Mouse (Mus musculus) lung, postnatal 0 days (tissue): ENCODE data around the gene Gm39566. TPM values are rescaled to one million over a fixed set of nuclear protein-coding genes. Genes with fewer than 3 reads are reported as not detected.
A peak's percentile ranks its signal among the peaks of the same experiment; 100 is the strongest.

Experiments
- ATAC-seq: fragments of 200-750 bp; cut with Nextera tagmentation; 2 replicates; pipeline ENCODE4 v1.8.0; 2017; ENCODE audit warnings: moderate library complexity
- DNase-seq: peaks from one replicate; pipeline ENCODE4 v3.0.0-alpha.2; 2016; ENCODE audit warnings: low spot score
- H3K27ac ChIP-seq: fragments of 300-500 bp; sonication (generic); 2 replicates; pipeline ENCODE4 v1.5.1; 2014; ENCODE audit warnings: antibody characterized with exemption, mild to moderate bottlenecking, low read length, mixed read lengths
- H3K27me3 ChIP-seq: fragments of 300-500 bp; sonication (generic); replicated peaks from 2 replicates; pipeline ENCODE4 v1.6.1; 2014; ENCODE audit warnings: low read length, mixed read lengths; ENCODE audit not compliant: insufficient read depth
- H3K36me3 ChIP-seq: fragments of 300-500 bp; sonication (generic); 2 replicates; pipeline ENCODE4 v1.6.1; 2014; ENCODE audit warnings: low read length, mixed read lengths; ENCODE audit not compliant: insufficient read depth
- H3K4me1 ChIP-seq: fragments of 300-500 bp; sonication (generic); 2 replicates; pipeline ENCODE4 v1.6.1; 2014; ENCODE audit warnings: antibody characterized with exemption, low read depth, low read length, mixed read lengths; ENCODE audit not compliant: insufficient read depth
- H3K4me2 ChIP-seq: fragments of 300-500 bp; sonication (generic); replicated peaks from 2 replicates; pipeline ENCODE4 v1.6.1; 2014; ENCODE audit warnings: low read depth, mild to moderate bottlenecking, low read length, moderate library complexity, mixed read lengths
- H3K4me3 ChIP-seq: fragments of 300-500 bp; sonication (generic); 2 replicates; pipeline ENCODE4 v1.5.1; 2014; ENCODE audit warnings: low read depth, low read length
- H3K9ac ChIP-seq: fragments of 300-500 bp; sonication (generic); replicated peaks from 2 replicates; pipeline ENCODE4 v1.6.1; 2014; ENCODE audit warnings: low read depth, mild to moderate bottlenecking
- H3K9me3 ChIP-seq: fragments of 300-500 bp; sonication (generic); 2 replicates; pipeline ENCODE4 v1.6.1; 2016; ENCODE audit warnings: low read length, mixed read lengths
- CTCF ChIP-seq: IDR thresholded peaks from 2 replicates; pipeline ENCODE4 v1.5.1; 2016; ENCODE audit warnings: antibody characterized with exemption, mild to moderate bottlenecking
- EP300 ChIP-seq: IDR thresholded peaks from 2 replicates; pipeline ENCODE4 v1.6.1; 2016; ENCODE audit warnings: antibody characterized with exemption, mild to moderate bottlenecking, control low read depth
- WGBS: fragments of 180-500 bp; shearing (Covaris S2); extraction: QIAGEN DNeasy Blood & Tissue Kit; methylation state at CpG from one replicate; pipeline ENCODE4 v1.1.7; 2014; 5-methylcytosine and 5-hydroxymethylcytosine counted together
- polyA plus RNA-seq: library from polyadenylated mRNA; unstranded; fragments of >200 nt; fragmentation: Nextera tagmentation; extraction: Ambion mirVana; gene quantifications from 2 replicates; pipeline ENCODE4 v1.2.1, GENCODE M21; 2015

Gene Gm39566
- polyA plus RNA-seq, 1 experiment from 2014 or later, result not detected

- H3K4me2 ChIP-seq, result no peak overlapping the region
- no peak overlapping the region for H3K4me3 ChIP-seq
- H3K9me3 ChIP-seq, result no peaks in the 10 kb centered on the region
- H3K36me3 ChIP-seq, result no peaks in the 10 kb centered on the region
- TF ChIP-seq EP300 (no peak), CTCF (peak; percentile 55)
- no peak overlapping the region for H3K9ac ChIP-seq
- DNase-seq, result no peak
- no peak for ATAC-seq
- H3K27me3 ChIP-seq, result no peaks in the 10 kb centered on the region
- WGBS, result 73% methylated on average over 7 of the region's 7 CpGs
- H3K27ac ChIP-seq, result no peak overlapping the region
- H3K4me1 ChIP-seq, result peaks cover 16% of the 10 kb centered on the region; the same call in 1 of the 2 replicates
These were observed 51.5 kb downstream of the Gm39566 start for GRCm38 (mm10) chr11:69763551-69763950.

GRCm38 (mm10) chr11:69761868-69762267, 53.2 kb downstream of the Gm39566 start, which contains the start of gene Slc35g3:
Gene Slc35g3 (minus strand): TSS chr11:69761968.
- ATAC-seq (no peak), DNase-seq (no peak)
- H3K9ac ChIP-seq, result no peak within 1 kb of the TSS
- H3K4me3 ChIP-seq, result no peak within 1 kb of the TSS
- TF ChIP-seq CTCF (no peak), EP300 (no peak)
- H3K4me2 ChIP-seq, result no peak within 1 kb of the TSS
- 79% methylated on average over 1 of the region's 1 CpGs for WGBS
- no peaks in the 10 kb centered on the region for H3K9me3 ChIP-seq
- H3K27me3 ChIP-seq, result no peaks in the 10 kb centered on the region
- no peaks in the 10 kb centered on the region for H3K36me3 ChIP-seq
- H3K4me1 ChIP-seq, result peaks cover 5% of the 10 kb centered on the region; the same call in 1 of the 2 replicates
- H3K27ac ChIP-seq, result no peak within 1 kb of the TSS

Other genes starting within 250 kb of the Gm39566 start
- gene Wrap53, start 235.0 kb downstream of the Gm39566 start, polyA plus RNA-seq, result 13.8 and 14.3 TPM in 2 replicates
- gene Trp53, start 234.9 kb downstream of the Gm39566 start, polyA plus RNA-seq, result 39.8 and 50.6 TPM in 2 replicates
- 7.5 and 8.1 TPM in 2 replicates for gene Atp1b2, start 209.4 kb downstream of the Gm39566 start, polyA plus RNA-seq
- not detected in 2 replicates for gene Shbg, start 197.4 kb downstream of the Gm39566 start, polyA plus RNA-seq
- gene Sat2, start 193.3 kb downstream of the Gm39566 start, polyA plus RNA-seq, result 14.4 and 16.3 TPM in 2 replicates
- 16.3 and 17.9 TPM in 2 replicates for gene Fxr2, start 182.3 kb downstream of the Gm39566 start, polyA plus RNA-seq
- gene Sox15, start 160.0 kb downstream of the Gm39566 start, polyA plus RNA-seq, result 0.14 and 0.17 TPM in 2 replicates
- gene Mpdu1, start 152.7 kb downstream of the Gm39566 start, polyA plus RNA-seq, result 57.3 and 61.3 TPM in 2 replicates
- gene Cd68, start 149.1 kb downstream of the Gm39566 start, polyA plus RNA-seq, result 41.9 and 43.6 TPM in 2 replicates
- gene Eif4a1, start 142.9 kb downstream of the Gm39566 start, polyA plus RNA-seq, result 283 and 286 TPM in 2 replicates
- 36.0 and 37.8 TPM in 2 replicates for gene Senp3, start 133.2 kb downstream of the Gm39566 start, polyA plus RNA-seq
- 4.4 and 6.7 TPM in 2 replicates for gene Tnfsf13, start 129.5 kb downstream of the Gm39566 start, polyA plus RNA-seq
- gene Tnfsf12, start 119.4 kb downstream of the Gm39566 start, polyA plus RNA-seq, result 12.0 and 13.6 TPM in 2 replicates
- gene Tnfsfm13, start 119.2 kb downstream of the Gm39566 start, polyA plus RNA-seq, result 11.9 and 13.1 TPM in 2 replicates
- gene Polr2a, start 56.7 kb downstream of the Gm39566 start, polyA plus RNA-seq, result 14.0 and 15.3 TPM in 2 replicates
- gene Slc35g3, start 53.3 kb downstream of the Gm39566 start, polyA plus RNA-seq, result 1.0 TPM in 2 replicates
- gene Zbtb4, start 49.4 kb downstream of the Gm39566 start, polyA plus RNA-seq, result 6.6 and 7.6 TPM in 2 replicates
- gene Chrnb1, start 19.4 kb downstream of the Gm39566 start, polyA plus RNA-seq, result 15.6 and 16.2 TPM in 2 replicates
- 0.57 and 0.95 TPM in 2 replicates for gene Fgf11, start 13.4 kb downstream of the Gm39566 start, polyA plus RNA-seq
- gene Tmem102, start 9.7 kb downstream of the Gm39566 start, polyA plus RNA-seq, result 14.3 and 14.9 TPM in 2 replicates
- gene Spem2, start 3.2 kb upstream of the Gm39566 start, polyA plus RNA-seq, result not detected in 2 replicates
- gene Spem1, start 6.9 kb upstream of the Gm39566 start, polyA plus RNA-seq, result not detected in 2 replicates
- 2.9 and 3.9 TPM in 2 replicates for gene Nlgn2, start 22.5 kb upstream of the Gm39566 start, polyA plus RNA-seq
- gene Tmem256, start 23.2 kb upstream of the Gm39566 start, polyA plus RNA-seq, result 365 and 395 TPM in 2 replicates
- gene Plscr3, start 31.1 kb upstream of the Gm39566 start, polyA plus RNA-seq, result 107 and 114 TPM in 2 replicates
- 6.1 and 7.6 TPM in 2 replicates for gene Tnk1, start 43.4 kb upstream of the Gm39566 start, polyA plus RNA-seq
- gene Tmem95, start 62.7 kb upstream of the Gm39566 start, polyA plus RNA-seq, result not detected in 2 replicates
- 10.1 and 11.4 TPM in 2 replicates for gene Kctd11, start 66.1 kb upstream of the Gm39566 start, polyA plus RNA-seq
- 1.5 and 1.7 TPM in 2 replicates for gene Acap1, start 80.2 kb upstream of the Gm39566 start, polyA plus RNA-seq
- 6.4 and 7.0 TPM in 2 replicates for gene 2810408A11Rik, start 85.7 kb upstream of the Gm39566 start, polyA plus RNA-seq
- gene Neurl4, start 85.8 kb upstream of the Gm39566 start, polyA plus RNA-seq, result 3.8 and 3.9 TPM in 2 replicates
- gene Gps2, start 98.6 kb upstream of the Gm39566 start, polyA plus RNA-seq, result 53.0 and 59.1 TPM in 2 replicates
- 758 and 815 TPM in 2 replicates for gene Eif5a, start 106.7 kb upstream of the Gm39566 start, polyA plus RNA-seq
- gene Ybx2, start 120.5 kb upstream of the Gm39566 start, polyA plus RNA-seq, result 1.00 and 1.1 TPM in 2 replicates
- gene Slc2a4, start 132.9 kb upstream of the Gm39566 start, polyA plus RNA-seq, result 3.7 and 4.3 TPM in 2 replicates
- gene Cldn7, start 149.5 kb upstream of the Gm39566 start, polyA plus RNA-seq, result 212 and 230 TPM in 2 replicates
- gene Ctdnep1, start 165.9 kb upstream of the Gm39566 start, polyA plus RNA-seq, result 23.7 and 24.7 TPM in 2 replicates
- gene Elp5, start 167.2 kb upstream of the Gm39566 start, polyA plus RNA-seq, result 65.9 and 72.1 TPM in 2 replicates
- 624 and 645 TPM in 2 replicates for gene Gabarap, start 175.8 kb upstream of the Gm39566 start, polyA plus RNA-seq
- 57.5 and 61.3 TPM in 2 replicates for gene Phf23, start 180.5 kb upstream of the Gm39566 start, polyA plus RNA-seq
- gene Dvl2, start 185.3 kb upstream of the Gm39566 start, polyA plus RNA-seq, result 14.6 and 15.1 TPM in 2 replicates
- 92.0 and 95.2 TPM in 2 replicates for gene Acadvl, start 200.1 kb upstream of the Gm39566 start, polyA plus RNA-seq
- 2.0 and 2.1 TPM in 2 replicates for gene Dlg4, start 201.6 kb upstream of the Gm39566 start, polyA plus RNA-seq
- gene Asgr1, start 238.8 kb upstream of the Gm39566 start, polyA plus RNA-seq, result 0.81 TPM in 2 replicates